Mouse (Mus musculus) embryonic facial prominence, embryonic 13.5 days (tissue): Measurements from ENCODE around the gene Mcts2. TPM values are rescaled to one million over a fixed set of nuclear protein-coding genes. Genes with fewer than 3 reads are reported as not detected.
"Not testable (repeated sequence)": the region's sequence is repeated elsewhere in the genome, so short reads cannot be mapped to it uniquely, and the experiment has no call there.

ENCODE experiments used
- ATAC-seq: fragments of 200-750 bp; cut with Nextera tagmentation; 2 replicates; pipeline ENCODE4 v1.8.0; 2017; ENCODE audit warnings: low read depth; ENCODE audit not compliant: insufficient number of reproducible peaks, insufficient read depth, low FRiP score, low TSS enrichment
- H3K27ac ChIP-seq: fragments of 300-500 bp; sonication (generic); 2 replicates; pipeline ENCODE4 v1.5.1; 2015; ENCODE audit warnings: moderate library complexity, mild to moderate bottlenecking, inconsistent platforms
- H3K27me3 ChIP-seq: fragments of 300-500 bp; sonication (generic); 2 replicates; pipeline ENCODE4 v1.6.1; 2015; ENCODE audit warnings: mild to moderate bottlenecking, inconsistent platforms
- H3K36me3 ChIP-seq: fragments of 300-500 bp; sonication (generic); 2 replicates; pipeline ENCODE4 v1.6.1; 2015; ENCODE audit warnings: mild to moderate bottlenecking, inconsistent platforms
- H3K4me1 ChIP-seq: fragments of 300-500 bp; sonication (generic); 2 replicates; pipeline ENCODE4 v1.6.1; 2015; ENCODE audit warnings: inconsistent platforms
- H3K4me2 ChIP-seq: fragments of 300-500 bp; sonication (generic); 2 replicates; pipeline ENCODE4 v1.6.1; 2015; ENCODE audit warnings: moderate library complexity, mild to moderate bottlenecking, inconsistent platforms
- H3K4me3 ChIP-seq: fragments of 300-500 bp; sonication (generic); 2 replicates; pipeline ENCODE4 v1.5.1; 2015; ENCODE audit warnings: mild to moderate bottlenecking, inconsistent platforms
- H3K9ac ChIP-seq: fragments of 300-500 bp; sonication (generic); 2 replicates; pipeline ENCODE4 v1.6.1; 2015; ENCODE audit warnings: mild to moderate bottlenecking, inconsistent platforms
- H3K9me3 ChIP-seq: fragments of 300-500 bp; sonication (generic); 2 replicates; pipeline ENCODE4 v1.6.1; 2016; ENCODE audit warnings: inconsistent platforms
- WGBS: fragments of 180-500 bp; shearing (Covaris S2); methylation state at CpG from one replicate; pipeline ENCODE4 v1.1.7; 2015; ENCODE audit warnings: mixed read lengths; 5-methylcytosine and 5-hydroxymethylcytosine counted together
- polyA plus RNA-seq: library from polyadenylated mRNA; unstranded; fragments of >200 nt; fragmentation: Nextera tagmentation; extraction: Ambion mirVana; gene quantifications from 2 replicates; pipeline ENCODE4 v1.2.1, GENCODE M21; 2015

Mcts2 gene
- 37.3 and 40.7 TPM in 2 replicates for polyA plus RNA-seq

- peaks cover 6% of the 10 kb centered on the region; the same call in 1 of the 2 replicates for H3K9me3 ChIP-seq
- 49% methylated on average over 45 of the region's 45 CpGs for WGBS
- H3K4me3 ChIP-seq = peak within 1 kb of the TSS; percentile 45
- ATAC-seq = peak; percentile 88
- H3K9ac ChIP-seq = peak within 1 kb of the TSS; percentile 64
- peak within 1 kb of the TSS; percentile 60 for H3K4me2 ChIP-seq
- H3K27me3 ChIP-seq = no peaks in the 10 kb centered on the region
- peaks cover 4% of the 10 kb centered on the region for H3K4me1 ChIP-seq
- H3K27ac ChIP-seq = peak within 1 kb of the TSS; percentile 52
- H3K36me3 ChIP-seq = peaks cover 90% of the 10 kb centered on the region
Measured at GRCm38 (mm10) chr2:152686806-152687267, at the start of gene Mcts2. TSS of gene Mcts2 (plus strand) at chr2:152687035.

- no peak overlapping the region for H3K4me2 ChIP-seq
- ATAC-seq = no peak
- WGBS = 83% methylated on average over 4 of the region's 4 CpGs
- no peak overlapping the region for H3K27ac ChIP-seq
- no peaks in the 10 kb centered on the region for H3K9me3 ChIP-seq
- no peaks in the 10 kb centered on the region for H3K27me3 ChIP-seq
- no peaks in the 10 kb centered on the region for H3K36me3 ChIP-seq
- H3K4me1 ChIP-seq = peaks cover 21% of the 10 kb centered on the region
- no peak overlapping the region for H3K4me3 ChIP-seq
- no peak overlapping the region for H3K9ac ChIP-seq
Measured at GRCm38 (mm10) chr2:152637381-152637780, 49.5 kb upstream of the Mcts2 start.

- Histone ChIP-seq H3K9ac (no peak overlapping the region), H3K27ac (no peak overlapping the region), H3K36me3 (no peaks in the 10 kb centered on the region), H3K4me1 (peaks cover 15% of the 10 kb centered on the region), H3K27me3 (no peaks in the 10 kb centered on the region), H3K9me3 (no peaks in the 10 kb centered on the region), H3K4me2 (no peak overlapping the region), H3K4me3 (no peak overlapping the region)
- WGBS = 49% methylated on average over 6 of the region's 6 CpGs
- no peak for ATAC-seq
Measured at GRCm38 (mm10) chr2:152638865-152639264, 48.0 kb upstream of the Mcts2 start.

- no peak overlapping the region for H3K4me3 ChIP-seq
- WGBS = 25% methylated on average over 11 of the region's 11 CpGs
- H3K36me3 ChIP-seq = no peaks in the 10 kb centered on the region
- ATAC-seq = no peak
- H3K4me2 ChIP-seq = no peak overlapping the region
- H3K9me3 ChIP-seq = no peaks in the 10 kb centered on the region
- peaks cover 15% of the 10 kb centered on the region for H3K4me1 ChIP-seq
- H3K9ac ChIP-seq = peak overlapping the region; percentile 17; the same call in 1 of the 2 replicates
- H3K27me3 ChIP-seq = no peaks in the 10 kb centered on the region
- peak overlapping the region; percentile 22; the same call in 1 of the 2 replicates for H3K27ac ChIP-seq
Measured at GRCm38 (mm10) chr2:152639406-152640113, 47.3 kb upstream of the Mcts2 start.

- Histone ChIP-seq H3K27ac (no peak overlapping the region), H3K4me2 (no peak overlapping the region), H3K9me3 (no peaks in the 10 kb centered on the region), H3K4me1 (0 out of 2 replicates have a peak, but pooled peaks cover 5% of the 10 kb centered on the region), H3K27me3 (no peaks in the 10 kb centered on the region), H3K9ac (no peak overlapping the region), H3K4me3 (no peak overlapping the region), H3K36me3 (no peaks in the 10 kb centered on the region)
- no peak for ATAC-seq
- 67% methylated on average over 10 of the region's 10 CpGs for WGBS
Measured at GRCm38 (mm10) chr2:152652901-152653620, 33.8 kb upstream of the Mcts2 start.

- no peak overlapping the region for H3K9ac ChIP-seq
- WGBS = 51% methylated on average over 14 of the region's 14 CpGs
- H3K27me3 ChIP-seq = no peaks in the 10 kb centered on the region
- H3K36me3 ChIP-seq = no peaks in the 10 kb centered on the region
- no peak overlapping the region for H3K4me2 ChIP-seq
- H3K27ac ChIP-seq = no peak overlapping the region
- no peaks in the 10 kb centered on the region for H3K9me3 ChIP-seq
- ATAC-seq = no peak
- 0 out of 2 replicates have a peak, but pooled peaks cover 5% of the 10 kb centered on the region for H3K4me1 ChIP-seq
- no peak overlapping the region for H3K4me3 ChIP-seq
Measured at GRCm38 (mm10) chr2:152653874-152654715, 32.7 kb upstream of the Mcts2 start.

- Histone ChIP-seq H3K27ac (no peak overlapping the region), H3K9ac (no peak overlapping the region), H3K4me2 (no peak overlapping the region), H3K4me1 (0 out of 2 replicates have a peak, but pooled peaks cover 5% of the 10 kb centered on the region), H3K9me3 (no peaks in the 10 kb centered on the region), H3K27me3 (no peaks in the 10 kb centered on the region), H3K36me3 (no peaks in the 10 kb centered on the region), H3K4me3 (no peak overlapping the region)
- 67% methylated on average over 10 of the region's 10 CpGs for WGBS
- no peak for ATAC-seq
Measured at GRCm38 (mm10) chr2:152657398-152657797, 29.4 kb upstream of the Mcts2 start.

- no peaks in the 10 kb centered on the region for H3K36me3 ChIP-seq
- ATAC-seq = no peak
- no peak overlapping the region for H3K4me3 ChIP-seq
- H3K9ac ChIP-seq = no peak overlapping the region
- no peaks in the 10 kb centered on the region for H3K27me3 ChIP-seq
- H3K9me3 ChIP-seq = no peaks in the 10 kb centered on the region
- H3K4me1 ChIP-seq = no peaks in the 10 kb centered on the region
- WGBS = 76% methylated on average over 6 of the region's 6 CpGs
- no peak overlapping the region for H3K27ac ChIP-seq
- H3K4me2 ChIP-seq = no peak overlapping the region
Measured at GRCm38 (mm10) chr2:152661163-152661562, 25.7 kb upstream of the Mcts2 start.

- not testable (repeated sequence) for H3K9me3 ChIP-seq, H3K36me3 ChIP-seq, H3K9ac ChIP-seq, H3K4me2 ChIP-seq, H3K4me3 ChIP-seq, H3K27me3 ChIP-seq, ATAC-seq, H3K27ac ChIP-seq, H3K4me1 ChIP-seq
- 78% methylated on average over 3 of the region's 3 CpGs for WGBS
Measured at GRCm38 (mm10) chr2:152666191-152666590, 20.6 kb upstream of the Mcts2 start.

GRCm38 (mm10) chr2:152669256-152669638 lies 17.6 kb upstream of the Mcts2 start, which contains the start of gene H13:
TSS of gene H13 (plus strand) at chr2:152669461.
- Histone ChIP-seq H3K27me3 (no peaks in the 10 kb centered on the region), H3K27ac (peak within 1 kb of the TSS; percentile 99), H3K36me3 (peaks cover 18% of the 10 kb centered on the region), H3K4me1 (peaks cover 35% of the 10 kb centered on the region), H3K4me2 (peak within 1 kb of the TSS; percentile 87), H3K4me3 (peak within 1 kb of the TSS; percentile 98), H3K9ac (peak within 1 kb of the TSS; percentile 97), H3K9me3 (no peaks in the 10 kb centered on the region)
- peak; percentile 77; the same call in 1 of the 2 replicates for ATAC-seq
- WGBS = 0% methylated on average over 34 of the region's 35 CpGs
